Mouse (Mus musculus) cortical plate, adult 2 months (tissue): ENCODE data around the gene Acp6.

Experiments used
- CTCF ChIP-seq: fragments of 200-500 bp; IDR thresholded peaks from 2 replicates; pipeline ENCODE4 v1.5.1; 2011; ENCODE audit warnings: mild to moderate bottlenecking, control low read depth, low read length; ENCODE audit not compliant: insufficient read depth; ENCODE audit errors: extremely low read depth
- POLR2A ChIP-seq: fragments of 200-500 bp; IDR thresholded peaks from 2 replicates; pipeline ENCODE4 v1.6.1; 2011; ENCODE audit warnings: mild to moderate bottlenecking, low read length, control low read depth; ENCODE audit not compliant: insufficient read depth; ENCODE audit errors: extremely low read depth

- TF ChIP-seq CTCF (no peak), POLR2A (no peak)
These were observed 903 bp downstream of the Acp6 start for GRCm38 (mm10) chr3:97159509-97159850.
